Mouse (Mus musculus): ENCODE measurements at regions not wholly inside any gene's neighbourhood (a gene's known extent, or its start where the extent isn't known, plus 50 kb on each side); places are given as distances from the start of the nearest gene placed in this dataset.

GRCm38 (mm10) chr13:28573364-28573763, 316.0 kb downstream of the Gm11361 start:
- no peak for ATAC-seq (ENCODE audit: insufficient number of reproducible peaks, low FRiP score, low TSS enrichment, low read depth)
- Histone ChIP-seq H3K4me3 (no peak overlapping the region), H3K27me3 (no peaks in the 10 kb centered on the region), H3K4me2 (no peak overlapping the region), H3K36me3 (no peaks in the 10 kb centered on the region), H3K4me1 (peaks cover 12% of the 10 kb centered on the region), H3K27ac (no peak overlapping the region), H3K9ac (no peak overlapping the region), H3K9me3 (no peaks in the 10 kb centered on the region)
- 100% methylated on average over 1 of the region's 1 CpGs for WGBS

- no peak overlapping the region for H3K4me2 ChIP-seq
- H3K4me1 ChIP-seq, result peaks cover 12% of the 10 kb centered on the region
- ATAC-seq (ENCODE audit: insufficient number of reproducible peaks, low FRiP score, low TSS enrichment, low read depth), result no peak
- no peak overlapping the region for H3K9ac ChIP-seq
- no peak overlapping the region for H3K27ac ChIP-seq
- no peak overlapping the region for H3K4me3 ChIP-seq
- no peaks in the 10 kb centered on the region for H3K36me3 ChIP-seq
- 94% methylated on average over 1 of the region's 1 CpGs for WGBS
- H3K27me3 ChIP-seq, result no peaks in the 10 kb centered on the region
- H3K9me3 ChIP-seq, result no peaks in the 10 kb centered on the region
Measured at GRCm38 (mm10) chr13:28572448-28572847, 315.1 kb downstream of the Gm11361 start.

- ATAC-seq (ENCODE audit: insufficient number of reproducible peaks, low FRiP score, low TSS enrichment, low read depth), result no peak
- H3K4me2 ChIP-seq, result no peak overlapping the region
- WGBS, result 86% methylated on average over 5 of the region's 5 CpGs
- H3K9me3 ChIP-seq, result no peaks in the 10 kb centered on the region
- no peak overlapping the region for H3K27ac ChIP-seq
- no peak overlapping the region for H3K4me3 ChIP-seq
- H3K27me3 ChIP-seq, result no peaks in the 10 kb centered on the region
- peaks cover 12% of the 10 kb centered on the region for H3K4me1 ChIP-seq
- no peak overlapping the region for H3K9ac ChIP-seq
- H3K36me3 ChIP-seq, result no peaks in the 10 kb centered on the region
Measured at GRCm38 (mm10) chr13:28571716-28572115, 314.4 kb downstream of the Gm11361 start.

- H3K9ac ChIP-seq, result no peak overlapping the region
- no peak for ATAC-seq (ENCODE audit: insufficient number of reproducible peaks, low FRiP score, low TSS enrichment, low read depth)
Measured at GRCm38 (mm10) chr13:28563585-28563984, 306.3 kb downstream of the Gm11361 start.

GRCm38 (mm10) chr13:28560081-28560480, 302.8 kb downstream of the Gm11361 start:
- no peak overlapping the region for H3K4me3 ChIP-seq
- peaks cover 14% of the 10 kb centered on the region for H3K4me1 ChIP-seq

More at GRCm38 (mm10) chr13:28563585-28563984, 306.3 kb downstream of the Gm11361 start:
- H3K27ac ChIP-seq, result no peak overlapping the region
- H3K4me1 ChIP-seq, result no peaks in the 10 kb centered on the region
- WGBS, result 85% methylated on average over 2 of the region's 2 CpGs
- no peaks in the 10 kb centered on the region for H3K27me3 ChIP-seq
- H3K36me3 ChIP-seq, result no peaks in the 10 kb centered on the region
- H3K9me3 ChIP-seq, result no peaks in the 10 kb centered on the region
- H3K4me3 ChIP-seq, result no peak overlapping the region
- no peak overlapping the region for H3K4me2 ChIP-seq

GRCm38 (mm10) chr13:28557032-28557570, 299.8 kb downstream of the Gm11361 start:
- Histone ChIP-seq H3K9me3 (no peaks in the 10 kb centered on the region), H3K9ac (no peak overlapping the region), H3K4me1 (peaks cover 42% of the 10 kb centered on the region), H3K4me2 (no peak overlapping the region), H3K4me3 (no peak overlapping the region), H3K27ac (peak overlapping the region; percentile 65; the same call in 1 of the 2 replicates), H3K36me3 (no peaks in the 10 kb centered on the region), H3K27me3 (no peaks in the 10 kb centered on the region)
- ATAC-seq (ENCODE audit: insufficient number of reproducible peaks, low FRiP score, low TSS enrichment, low read depth), result no peak
- WGBS, result 59% methylated on average over 4 of the region's 4 CpGs

More at GRCm38 (mm10) chr13:28560081-28560480, 302.8 kb downstream of the Gm11361 start:
- H3K4me2 ChIP-seq, result no peak overlapping the region
- 84% methylated on average over 2 of the region's 2 CpGs for WGBS
- no peak overlapping the region for H3K27ac ChIP-seq
- no peaks in the 10 kb centered on the region for H3K27me3 ChIP-seq
- H3K9ac ChIP-seq, result no peak overlapping the region
- no peaks in the 10 kb centered on the region for H3K36me3 ChIP-seq
- H3K9me3 ChIP-seq, result no peaks in the 10 kb centered on the region
- no peak for ATAC-seq (ENCODE audit: insufficient number of reproducible peaks, low FRiP score, low TSS enrichment, low read depth)

- H3K27me3 ChIP-seq, result no peaks in the 10 kb centered on the region
- H3K4me2 ChIP-seq, result no peak overlapping the region
- 19% methylated on average over 5 of the region's 5 CpGs for WGBS
- no peak overlapping the region for H3K9ac ChIP-seq
- H3K9me3 ChIP-seq, result no peaks in the 10 kb centered on the region
- H3K4me3 ChIP-seq, result no peak overlapping the region
- no peaks in the 10 kb centered on the region for H3K36me3 ChIP-seq
- no peak for ATAC-seq (ENCODE audit: insufficient number of reproducible peaks, low FRiP score, low TSS enrichment, low read depth)
- H3K27ac ChIP-seq, result peak overlapping the region; percentile 65; the same call in 1 of the 2 replicates
- peaks cover 44% of the 10 kb centered on the region for H3K4me1 ChIP-seq
Measured at GRCm38 (mm10) chr13:28556385-28556938, 299.1 kb downstream of the Gm11361 start.

- WGBS, result 27% methylated on average over 12 of the region's 12 CpGs
- H3K9ac ChIP-seq, result no peak overlapping the region
- H3K4me2 ChIP-seq, result no peak overlapping the region
- H3K27me3 ChIP-seq, result no peaks in the 10 kb centered on the region
- no peaks in the 10 kb centered on the region for H3K36me3 ChIP-seq
- no peak overlapping the region for H3K4me3 ChIP-seq
- peak overlapping the region; percentile 77 for H3K27ac ChIP-seq
- peaks cover 46% of the 10 kb centered on the region for H3K4me1 ChIP-seq
- ATAC-seq (ENCODE audit: insufficient number of reproducible peaks, low FRiP score, low TSS enrichment, low read depth), result 0 out of 2 replicates have a peak, but pooled peaks have one; percentile 35
- H3K9me3 ChIP-seq, result no peaks in the 10 kb centered on the region
Measured at GRCm38 (mm10) chr13:28554143-28554830, 297.0 kb downstream of the Gm11361 start.

GRCm38 (mm10) chr13:28552974-28553750, 295.8 kb downstream of the Gm11361 start:
- Histone ChIP-seq H3K27me3 (no peaks in the 10 kb centered on the region), H3K9ac (no peak overlapping the region), H3K4me3 (no peak overlapping the region), H3K9me3 (no peaks in the 10 kb centered on the region), H3K4me2 (no peak overlapping the region), H3K4me1 (peaks cover 46% of the 10 kb centered on the region), H3K27ac (peak overlapping the region; percentile 77), H3K36me3 (no peaks in the 10 kb centered on the region)
- 0 out of 2 replicates have a peak, but pooled peaks have one; percentile 35 for ATAC-seq (ENCODE audit: insufficient number of reproducible peaks, low FRiP score, low TSS enrichment, low read depth)
- WGBS, result 18% methylated on average over 10 of the region's 10 CpGs

GRCm38 (mm10) chr13:28551555-28551954, 294.2 kb downstream of the Gm11361 start:
- Histone ChIP-seq H3K27ac (peak overlapping the region; percentile 22; the same call in 1 of the 2 replicates), H3K4me1 (peaks cover 40% of the 10 kb centered on the region), H3K4me3 (no peak overlapping the region), H3K9me3 (no peaks in the 10 kb centered on the region), H3K36me3 (no peaks in the 10 kb centered on the region), H3K27me3 (no peaks in the 10 kb centered on the region), H3K4me2 (no peak overlapping the region), H3K9ac (no peak overlapping the region)
- ATAC-seq (ENCODE audit: insufficient number of reproducible peaks, low FRiP score, low TSS enrichment, low read depth), result no peak
- 57% methylated on average over 6 of the region's 6 CpGs for WGBS

GRCm38 (mm10) chr13:28545797-28546196, 288.5 kb downstream of the Gm11361 start:
- Histone ChIP-seq H3K27me3 (no peaks in the 10 kb centered on the region), H3K9ac (no peak overlapping the region), H3K4me2 (no peak overlapping the region), H3K4me3 (no peak overlapping the region), H3K4me1 (peaks cover 12% of the 10 kb centered on the region; the same call in 1 of the 2 replicates), H3K36me3 (no peaks in the 10 kb centered on the region), H3K27ac (no peak overlapping the region), H3K9me3 (no peaks in the 10 kb centered on the region)
- 87% methylated on average over 1 of the region's 1 CpGs for WGBS
- ATAC-seq (ENCODE audit: insufficient number of reproducible peaks, low FRiP score, low TSS enrichment, low read depth), result no peak

All from limb, embryonic 15.5 days (tissue).